Mouse (Mus musculus): Measurements from ENCODE around the gene Igsf3. TPM values are rescaled to one million over a fixed set of nuclear protein-coding genes. Genes with fewer than 3 reads are reported as not detected.

The Igsf3 gene
- polyA plus RNA-seq, 1 experiment from 2014 or later, result 40.5 TPM

GRCm38 (mm10) chr3:101448765-101449164 is 71.9 kb downstream of the Igsf3 start:
- ATAC-seq (ENCODE audit: low read depth), result no peak

GRCm38 (mm10) chr3:101450811-101451428 is 74.0 kb downstream of the Igsf3 start:
- ATAC-seq (ENCODE audit: low read depth), result peak; percentile 56; the same call in 1 of the 2 replicates

More at GRCm38 (mm10) chr3:101448765-101449164, 71.9 kb downstream of the Igsf3 start:
- Histone ChIP-seq H3K36me3 (ENCODE audit: control insufficient read depth, insufficient read depth, low read length) (peaks cover 5% of the 10 kb centered on the region; the same call in 1 of the 2 replicates), H3K4me1 (replicated peaks; ENCODE audit: control insufficient read depth, insufficient read depth, low read length) (peaks cover 4% of the 10 kb centered on the region; the same call in 1 of the 2 replicates), H3K4me3 (ENCODE audit: low read length) (no peak overlapping the region), H3K27ac (ENCODE audit: low read length) (no peak overlapping the region), H3K9ac (ENCODE audit: low read length) (no peak overlapping the region), H3K27me3 (ENCODE audit: control insufficient read depth, insufficient read depth, low read depth, low read length) (no peaks in the 10 kb centered on the region), H3K4me2 (ENCODE audit: low read depth, low read length) (no peak overlapping the region), H3K9me3 (ENCODE audit: control insufficient read depth, low read length) (no peaks in the 10 kb centered on the region)
- WGBS, result 76% methylated on average over 3 of the region's 3 CpGs

GRCm38 (mm10) chr3:101460618-101461017 is 83.7 kb downstream of the Igsf3 start:
- no peaks in the 10 kb centered on the region for H3K27me3 ChIP-seq (ENCODE audit: control insufficient read depth, insufficient read depth, low read depth, low read length)
- no peak overlapping the region for H3K9ac ChIP-seq (ENCODE audit: low read length)
- peaks cover 2% of the 10 kb centered on the region; the same call in 1 of the 2 replicates for H3K4me1 ChIP-seq (replicated peaks; ENCODE audit: control insufficient read depth, insufficient read depth, low read length)
- peaks cover 20% of the 10 kb centered on the region for H3K36me3 ChIP-seq (ENCODE audit: control insufficient read depth, insufficient read depth, low read length)
- ATAC-seq (ENCODE audit: low read depth), result no peak
- H3K4me3 ChIP-seq (ENCODE audit: low read length), result no peak overlapping the region
- H3K27ac ChIP-seq (ENCODE audit: low read length), result no peak overlapping the region
- WGBS, result 68% methylated on average over 7 of the region's 7 CpGs
- no peak overlapping the region for H3K4me2 ChIP-seq (ENCODE audit: low read depth, low read length)
- peaks cover 3% of the 10 kb centered on the region; the same call in 1 of the 2 replicates for H3K9me3 ChIP-seq (ENCODE audit: control insufficient read depth, low read length)

More at GRCm38 (mm10) chr3:101450811-101451428, 74.0 kb downstream of the Igsf3 start:
- Histone ChIP-seq H3K27ac (ENCODE audit: low read length) (no peak overlapping the region), H3K9ac (ENCODE audit: low read length) (no peak overlapping the region), H3K4me3 (ENCODE audit: low read length) (no peak overlapping the region), H3K27me3 (ENCODE audit: control insufficient read depth, insufficient read depth, low read depth, low read length) (no peaks in the 10 kb centered on the region), H3K36me3 (ENCODE audit: control insufficient read depth, insufficient read depth, low read length) (peaks cover 11% of the 10 kb centered on the region; the same call in 1 of the 2 replicates), H3K4me2 (ENCODE audit: low read depth, low read length) (no peak overlapping the region), H3K9me3 (ENCODE audit: control insufficient read depth, low read length) (no peaks in the 10 kb centered on the region; the same call in 1 of the 2 replicates), H3K4me1 (replicated peaks; ENCODE audit: control insufficient read depth, insufficient read depth, low read length) (no peaks in the 10 kb centered on the region)
- 80% methylated on average over 31 of the region's 31 CpGs for WGBS

GRCm38 (mm10) chr3:101461046-101461445 is 84.2 kb downstream of the Igsf3 start:
- WGBS, result 79% methylated on average over 7 of the region's 7 CpGs
- Histone ChIP-seq H3K27ac (ENCODE audit: low read length) (no peak overlapping the region), H3K36me3 (ENCODE audit: control insufficient read depth, insufficient read depth, low read length) (peaks cover 20% of the 10 kb centered on the region), H3K4me2 (ENCODE audit: low read depth, low read length) (no peak overlapping the region), H3K27me3 (ENCODE audit: control insufficient read depth, insufficient read depth, low read depth, low read length) (no peaks in the 10 kb centered on the region), H3K9me3 (ENCODE audit: control insufficient read depth, low read length) (peaks cover 3% of the 10 kb centered on the region; the same call in 1 of the 2 replicates), H3K4me1 (replicated peaks; ENCODE audit: control insufficient read depth, insufficient read depth, low read length) (peaks cover 2% of the 10 kb centered on the region; the same call in 1 of the 2 replicates), H3K9ac (ENCODE audit: low read length) (no peak overlapping the region), H3K4me3 (ENCODE audit: low read length) (no peak overlapping the region)
- no peak for ATAC-seq (ENCODE audit: low read depth)

GRCm38 (mm10) chr3:101461816-101462215 is 84.9 kb downstream of the Igsf3 start:
- no peak overlapping the region for H3K9ac ChIP-seq (ENCODE audit: low read length)
- H3K27me3 ChIP-seq (ENCODE audit: control insufficient read depth, insufficient read depth, low read depth, low read length), result no peaks in the 10 kb centered on the region
- peaks cover 2% of the 10 kb centered on the region; the same call in 1 of the 2 replicates for H3K4me1 ChIP-seq (replicated peaks; ENCODE audit: control insufficient read depth, insufficient read depth, low read length)
- H3K4me2 ChIP-seq (ENCODE audit: low read depth, low read length), result no peak overlapping the region
- H3K36me3 ChIP-seq (ENCODE audit: control insufficient read depth, insufficient read depth, low read length), result peaks cover 20% of the 10 kb centered on the region
- H3K9me3 ChIP-seq (ENCODE audit: control insufficient read depth, low read length), result peaks cover 3% of the 10 kb centered on the region; the same call in 1 of the 2 replicates
- no peak overlapping the region for H3K27ac ChIP-seq (ENCODE audit: low read length)
- ATAC-seq (ENCODE audit: low read depth), result no peak
- H3K4me3 ChIP-seq (ENCODE audit: low read length), result no peak overlapping the region
- 57% methylated on average over 8 of the region's 8 CpGs for WGBS

- no peak overlapping the region for H3K4me3 ChIP-seq (ENCODE audit: low read length)
- H3K36me3 ChIP-seq (ENCODE audit: control insufficient read depth, insufficient read depth, low read length), result peaks cover 20% of the 10 kb centered on the region
- peak; percentile 41; the same call in 1 of the 2 replicates for ATAC-seq (ENCODE audit: low read depth)
- H3K27ac ChIP-seq (ENCODE audit: low read length), result no peak overlapping the region
- peaks cover 3% of the 10 kb centered on the region; the same call in 1 of the 2 replicates for H3K9me3 ChIP-seq (ENCODE audit: control insufficient read depth, low read length)
- WGBS, result 21% methylated on average over 5 of the region's 5 CpGs
- H3K27me3 ChIP-seq (ENCODE audit: control insufficient read depth, insufficient read depth, low read depth, low read length), result no peaks in the 10 kb centered on the region
- peaks cover 2% of the 10 kb centered on the region; the same call in 1 of the 2 replicates for H3K4me1 ChIP-seq (replicated peaks; ENCODE audit: control insufficient read depth, insufficient read depth, low read length)
- H3K4me2 ChIP-seq (ENCODE audit: low read depth, low read length), result no peak overlapping the region
- no peak overlapping the region for H3K9ac ChIP-seq (ENCODE audit: low read length)
Measured at GRCm38 (mm10) chr3:101462294-101462693, 85.4 kb downstream of the Igsf3 start.

GRCm38 (mm10) chr3:101463491-101463890 is 86.6 kb downstream of the Igsf3 start:
- Histone ChIP-seq H3K36me3 (ENCODE audit: control insufficient read depth, insufficient read depth, low read length) (peaks cover 13% of the 10 kb centered on the region), H3K4me3 (ENCODE audit: low read length) (no peak overlapping the region), H3K27ac (ENCODE audit: low read length) (no peak overlapping the region), H3K4me2 (ENCODE audit: low read depth, low read length) (no peak overlapping the region), H3K4me1 (replicated peaks; ENCODE audit: control insufficient read depth, insufficient read depth, low read length) (peaks cover 2% of the 10 kb centered on the region; the same call in 1 of the 2 replicates), H3K9me3 (ENCODE audit: control insufficient read depth, low read length) (peaks cover 3% of the 10 kb centered on the region; the same call in 1 of the 2 replicates), H3K9ac (ENCODE audit: low read length) (no peak overlapping the region), H3K27me3 (ENCODE audit: control insufficient read depth, insufficient read depth, low read depth, low read length) (no peaks in the 10 kb centered on the region)
- 77% methylated on average over 3 of the region's 3 CpGs for WGBS
- no peak for ATAC-seq (ENCODE audit: low read depth)

GRCm38 (mm10) chr3:101469675-101470074 is 92.8 kb downstream of the Igsf3 start:
- ATAC-seq (ENCODE audit: low read depth), result no peak
- no peak overlapping the region for H3K9ac ChIP-seq (ENCODE audit: low read length)
- no peak overlapping the region for H3K4me2 ChIP-seq (ENCODE audit: low read depth, low read length)
- H3K36me3 ChIP-seq (ENCODE audit: control insufficient read depth, insufficient read depth, low read length), result no peaks in the 10 kb centered on the region
- no peak overlapping the region for H3K4me3 ChIP-seq (ENCODE audit: low read length)
- H3K27ac ChIP-seq (ENCODE audit: low read length), result no peak overlapping the region
- 85% methylated on average over 9 of the region's 9 CpGs for WGBS
- peaks cover 5% of the 10 kb centered on the region; the same call in 1 of the 2 replicates for H3K4me1 ChIP-seq (replicated peaks; ENCODE audit: control insufficient read depth, insufficient read depth, low read length)
- no peaks in the 10 kb centered on the region for H3K9me3 ChIP-seq (ENCODE audit: control insufficient read depth, low read length)
- H3K27me3 ChIP-seq (ENCODE audit: control insufficient read depth, insufficient read depth, low read depth, low read length), result no peaks in the 10 kb centered on the region

- ATAC-seq (ENCODE audit: low read depth), result peak; percentile 67; the same call in 1 of the 2 replicates
- peaks cover 5% of the 10 kb centered on the region; the same call in 1 of the 2 replicates for H3K4me1 ChIP-seq (replicated peaks; ENCODE audit: control insufficient read depth, insufficient read depth, low read length)
- no peak overlapping the region for H3K4me2 ChIP-seq (ENCODE audit: low read depth, low read length)
- whole genome bisulfite sequencing, result 6% methylated on average over 4 of the region's 4 CpGs
- no peak overlapping the region for H3K27ac ChIP-seq (ENCODE audit: low read length)
- no peaks in the 10 kb centered on the region for H3K36me3 ChIP-seq (ENCODE audit: control insufficient read depth, insufficient read depth, low read length)
- no peaks in the 10 kb centered on the region for H3K9me3 ChIP-seq (ENCODE audit: control insufficient read depth, low read length)
- no peak overlapping the region for H3K4me3 ChIP-seq (ENCODE audit: low read length)
- H3K27me3 ChIP-seq (ENCODE audit: control insufficient read depth, insufficient read depth, low read depth, low read length), result no peaks in the 10 kb centered on the region
- no peak overlapping the region for H3K9ac ChIP-seq (ENCODE audit: low read length)
Measured at GRCm38 (mm10) chr3:101471881-101472280, 95.0 kb downstream of the Igsf3 start.
